ENCODE assay signal across 8 mouse cellular contexts in the genomic region with DNA sequence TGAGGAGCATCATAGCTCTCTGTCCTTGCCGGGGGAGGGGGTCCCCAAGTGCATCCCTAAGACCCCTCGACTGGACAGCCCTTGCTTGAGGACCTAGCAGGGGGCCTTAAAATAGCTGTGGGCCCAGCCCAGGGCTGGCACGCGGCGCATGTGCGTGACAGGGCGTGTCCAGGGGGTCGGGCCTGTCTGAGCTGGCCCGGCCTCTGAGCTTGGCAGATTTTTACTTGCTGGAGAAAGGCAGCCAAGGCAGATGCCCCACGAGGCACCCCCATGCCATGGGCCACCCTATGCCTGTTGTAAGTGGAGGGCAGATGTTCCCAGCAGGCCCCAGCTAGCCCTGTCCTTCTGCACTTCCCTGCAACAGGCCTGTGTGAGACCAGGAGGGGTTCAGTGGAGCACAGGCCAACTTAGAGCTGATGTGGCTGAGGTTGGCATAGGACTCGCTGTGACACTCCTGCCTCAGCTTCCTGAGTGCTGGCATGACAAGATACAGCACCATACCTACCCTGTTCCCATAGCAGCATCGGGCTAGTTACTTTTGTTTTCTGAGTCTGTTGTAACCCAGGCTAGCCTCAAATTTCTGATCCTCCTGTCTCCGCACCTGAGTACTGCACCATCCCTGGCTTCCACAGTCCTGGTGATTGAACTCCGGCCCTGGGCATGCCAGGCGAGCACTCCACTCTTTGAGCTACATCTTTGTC. TPM values are rescaled to one million over a fixed set of nuclear protein-coding genes. Genes with fewer than 3 reads are reported as not detected.
DNase-seq lines count a peak whose midpoint lies in the region; ATAC-seq and TF ChIP-seq lines count a peak whose summit lies in the region.

No protein-coding gene starts in this region.

- no peak for TF ChIP-seq CTCF in liver, adult 2 months (IDR thresholded peaks at IDR 0.05; ENCODE audit: low read depth, low read length)
- TF ChIP-seq CTCF in midbrain, postnatal 0 days (IDR thresholded peaks at IDR 0.05), result no peak

- peak overlapping the region; percentile 81 for H3K4me2 ChIP-seq in hindbrain, embryonic 15.5 days
- peak overlapping the region; percentile 85 for H3K4me2 ChIP-seq in midbrain, postnatal 0 days (ENCODE audit: low read depth, low read length, poor library complexity, severe bottlenecking)

- H3K36me3 ChIP-seq in hindbrain, embryonic 15.5 days, result no peaks in the 10 kb centered on the region
- H3K36me3 ChIP-seq in liver, adult 2 months (ENCODE audit: control insufficient read depth, insufficient read depth, low read length), result no peaks in the 10 kb centered on the region
- no peaks in the 10 kb centered on the region for H3K36me3 ChIP-seq in midbrain, postnatal 0 days (ENCODE audit: insufficient read depth, low read length)

- 0 out of 2 replicates have a peak, but pooled peaks cover 3% of the 10 kb centered on the region for H3K27me3 ChIP-seq in hindbrain, embryonic 15.5 days
- H3K27me3 ChIP-seq in liver, adult 2 months (ENCODE audit: control insufficient read depth, insufficient read depth, low read length), result no peaks in the 10 kb centered on the region
- H3K27me3 ChIP-seq in midbrain, postnatal 0 days (ENCODE audit: insufficient read depth, low read length), result no peaks in the 10 kb centered on the region

- peaks cover 8% of the 10 kb centered on the region; the same call in 1 of the 2 replicates for H3K79me2 ChIP-seq in liver, adult 2 months (ENCODE audit: control insufficient read depth, insufficient read depth, low read length)

- H3K9ac ChIP-seq in hindbrain, embryonic 15.5 days, result peak overlapping the region; percentile 38
- peak overlapping the region; percentile 95 for H3K9ac ChIP-seq in liver, adult 2 months (ENCODE audit: low read depth, low read length)
- 0 out of 2 replicates have a peak overlapping the region, but pooled peaks have one; percentile 59 for H3K9ac ChIP-seq in midbrain, postnatal 0 days (replicated peaks; ENCODE audit: low read length, poor library complexity, severe bottlenecking)

- H3K9me3 ChIP-seq in hindbrain, embryonic 15.5 days, result no peaks in the 10 kb centered on the region
- H3K9me3 ChIP-seq in midbrain, postnatal 0 days (ENCODE audit: low read length), result no peaks in the 10 kb centered on the region

- no peak for ATAC-seq in hindbrain, embryonic 15.5 days (ENCODE audit: low FRiP score, low read depth)
- no peak for ATAC-seq in midbrain, postnatal 0 days (ENCODE audit: low FRiP score)

- peak overlapping the region; percentile 45 for H3K4me3 ChIP-seq in hindbrain, embryonic 15.5 days
- H3K4me3 ChIP-seq in liver, adult 2 months (ENCODE audit: insufficient read depth, low read depth, low read length), result peak overlapping the region; percentile 76
- H3K4me3 ChIP-seq in midbrain, postnatal 0 days (ENCODE audit: low read depth, low read length), result peak overlapping the region; percentile 38

- H3K27ac ChIP-seq in hindbrain, embryonic 15.5 days (replicated peaks), result peak overlapping the region; percentile 75
- H3K27ac ChIP-seq in liver, adult 2 months (replicated peaks; ENCODE audit: insufficient read depth, low read depth, low read length), result peak overlapping the region; percentile 93
- peak overlapping the region; percentile 65; the same call in 1 of the 2 replicates for H3K27ac ChIP-seq in midbrain, postnatal 0 days (ENCODE audit: low read depth, low read length)

- 0 out of 2 replicates have a peak, but pooled peaks have one; percentile 34 for TF ChIP-seq POLR2A in liver, adult 2 months (IDR thresholded peaks at IDR 0.05; ENCODE audit: extremely low read depth, insufficient read depth, low read length)

- H3K4me1 ChIP-seq in hindbrain, embryonic 15.5 days (replicated peaks), result peaks cover 67% of the 10 kb centered on the region
- 0 out of 2 replicates have a peak, but pooled peaks cover 2% of the 10 kb centered on the region for H3K4me1 ChIP-seq in liver, adult 2 months (ENCODE audit: control insufficient read depth, insufficient read depth, low read length)
- H3K4me1 ChIP-seq in midbrain, postnatal 0 days (ENCODE audit: insufficient read depth, low read length), result peaks cover 10% of the 10 kb centered on the region

- peak; percentile 47 to 51 for DNase-seq in cerebellum, postnatal 10 days
- DNase-seq in cerebellum, postnatal 14 days, result no peak
- DNase-seq in adrenal gland, adult 2 months, result peak; percentile 94
- peak; percentile 77 for DNase-seq in gastrocnemius, postnatal 10 days
- no peak for DNase-seq in liver, adult 2 months (ENCODE audit: extremely low read depth, low read depth, low spot score)
- DNase-seq in midbrain, postnatal 0 days (ENCODE audit: low spot score), result peak; percentile 27
- no peak for DNase-seq in embryo, embryonic 10.5 days (ENCODE audit: low spot score)

- WGBS in hindbrain, embryonic 15.5 days, result 63% methylated on average over 15 of the region's 15 CpGs
- 50% methylated on average over 15 of the region's 15 CpGs for WGBS in liver, adult 2 months
- WGBS in midbrain, postnatal 0 days, result 68% methylated on average over 15 of the region's 15 CpGs

RNA-seq across cellular contexts. Expression of a gene that starts 16.7 kb away (rescaled TPM):
- total RNA-seq in adrenal gland, adult 2 months (2021), result 1 to 10 TPM; 1.1 to 1.3 TPM
- polyA plus RNA-seq in adrenal gland, adult 2 months (2012; rRNA removed), result 0.36 and 1.0 TPM in 2 replicates
- 1 to 10 TPM; 1.4 to 2.4 TPM for total RNA-seq in gastrocnemius, postnatal 10 days (2021)
- polyA plus RNA-seq in hindbrain, embryonic 15.5 days (2015; fragmentation: Nextera tagmentation; extraction: Ambion mirVana), result 8.0 and 8.7 TPM in 2 replicates
- not detected in 2 replicates for total RNA-seq in liver, adult 2 months (2014; rRNA removed)
- polyA plus RNA-seq in liver, adult 2 months (2012; rRNA removed), result not detected in 2 replicates
- total RNA-seq in midbrain, postnatal 0 days (2014; rRNA removed), result 0.27 and 4.6 TPM in 2 replicates
- 14.0 and 15.3 TPM in 2 replicates for polyA plus RNA-seq in midbrain, postnatal 0 days (2015; fragmentation: Nextera tagmentation; extraction: Ambion mirVana)

RNA-seq across cellular contexts. Expression of a gene that starts 35.2 kb away (rescaled TPM):
- 10 to 100 TPM; 31.4 to 55.6 TPM for total RNA-seq in adrenal gland, adult 2 months (2021)
- 66.3 and 76.1 TPM in 2 replicates for polyA plus RNA-seq in adrenal gland, adult 2 months (2012; rRNA removed)
- 1 to 10 TPM; 7.9 to 8.5 TPM for total RNA-seq in gastrocnemius, postnatal 10 days (2021)
- 23.3 and 24.9 TPM in 2 replicates for polyA plus RNA-seq in hindbrain, embryonic 15.5 days (2015; fragmentation: Nextera tagmentation; extraction: Ambion mirVana)
- 2.8 and 3.7 TPM in 2 replicates for total RNA-seq in liver, adult 2 months (2014; rRNA removed)
- 6.9 and 8.4 TPM in 2 replicates for polyA plus RNA-seq in liver, adult 2 months (2012; rRNA removed)
- 37.7 and 41.8 TPM in 2 replicates for total RNA-seq in midbrain, postnatal 0 days (2014; rRNA removed)
- polyA plus RNA-seq in midbrain, postnatal 0 days (2015; fragmentation: Nextera tagmentation; extraction: Ambion mirVana), result 11.8 and 11.9 TPM in 2 replicates

RNA-seq across cellular contexts. Expression of a gene that starts 47.8 kb away (rescaled TPM):
- 100 to 1,000 TPM; 268 to 291 TPM for total RNA-seq in adrenal gland, adult 2 months (2021)
- polyA plus RNA-seq in adrenal gland, adult 2 months (2012; rRNA removed), result 58.8 and 67.3 TPM in 2 replicates
- 100 to 1,000 TPM; 180 to 184 TPM for total RNA-seq in gastrocnemius, postnatal 10 days (2021)
- polyA plus RNA-seq in hindbrain, embryonic 15.5 days (2015; fragmentation: Nextera tagmentation; extraction: Ambion mirVana), result 245 and 260 TPM in 2 replicates
- 103 and 115 TPM in 2 replicates for total RNA-seq in liver, adult 2 months (2014; rRNA removed)
- 99.3 and 105 TPM in 2 replicates for polyA plus RNA-seq in liver, adult 2 months (2012; rRNA removed)
- total RNA-seq in midbrain, postnatal 0 days (2014; rRNA removed), result 110 and 143 TPM in 2 replicates
- 274 and 297 TPM in 2 replicates for polyA plus RNA-seq in midbrain, postnatal 0 days (2015; fragmentation: Nextera tagmentation; extraction: Ambion mirVana)

RNA-seq across cellular contexts. Expression of a gene that starts 53.9 kb away (rescaled TPM):
- total RNA-seq in adrenal gland, adult 2 months (2021), result under 1 TPM; 0.17 to 0.35 TPM
- polyA plus RNA-seq in adrenal gland, adult 2 months (2012; rRNA removed), result 0.44 and 0.48 TPM in 2 replicates
- total RNA-seq in gastrocnemius, postnatal 10 days (2021), result under 1 TPM; 0.32 to 0.54 TPM
- polyA plus RNA-seq in hindbrain, embryonic 15.5 days (2015; fragmentation: Nextera tagmentation; extraction: Ambion mirVana), result 2.3 and 2.8 TPM in 2 replicates
- not detected in 2 replicates for total RNA-seq in liver, adult 2 months (2014; rRNA removed)
- polyA plus RNA-seq in liver, adult 2 months (2012; rRNA removed), result 0.07 and 0.11 TPM in 2 replicates
- 5.6 and 5.7 TPM in 2 replicates for total RNA-seq in midbrain, postnatal 0 days (2014; rRNA removed)
- polyA plus RNA-seq in midbrain, postnatal 0 days (2015; fragmentation: Nextera tagmentation; extraction: Ambion mirVana), result 2.2 and 2.4 TPM in 2 replicates

RNA-seq across cellular contexts. Expression of a gene that starts 54.0 kb away (rescaled TPM):
- 10 to 100 TPM; 28.5 to 39.0 TPM for total RNA-seq in adrenal gland, adult 2 months (2021)
- 35.8 and 37.1 TPM in 2 replicates for polyA plus RNA-seq in adrenal gland, adult 2 months (2012; rRNA removed)
- total RNA-seq in gastrocnemius, postnatal 10 days (2021), result 10 to 100 TPM; 12.5 to 13.9 TPM
- polyA plus RNA-seq in hindbrain, embryonic 15.5 days (2015; fragmentation: Nextera tagmentation; extraction: Ambion mirVana), result 41.5 and 47.1 TPM in 2 replicates
- total RNA-seq in liver, adult 2 months (2014; rRNA removed), result 4.0 and 5.6 TPM in 2 replicates
- 10.4 and 10.6 TPM in 2 replicates for polyA plus RNA-seq in liver, adult 2 months (2012; rRNA removed)
- 86.1 and 101 TPM in 2 replicates for total RNA-seq in midbrain, postnatal 0 days (2014; rRNA removed)
- polyA plus RNA-seq in midbrain, postnatal 0 days (2015; fragmentation: Nextera tagmentation; extraction: Ambion mirVana), result 65.9 and 70.7 TPM in 2 replicates

Comparison
In these comparisons a context has a peak if more than half of its experiments do, and no peak if none do; other contexts are left out.
1. DNase-seq: peak in cerebellum, postnatal 10 days (2 of 2), adrenal gland, adult 2 months (single experiment), gastrocnemius, postnatal 10 days (single experiment) and midbrain, postnatal 0 days (single experiment); none in cerebellum, postnatal 14 days (0 of 2), liver, adult 2 months (single experiment) and embryo, embryonic 10.5 days (single experiment).
2. H3K9ac ChIP-seq: peak in every context shown above with its lines; median percentile 95 in liver, adult 2 months; 59 in midbrain, postnatal 0 days; 38 in hindbrain, embryonic 15.5 days.
3. Peak in every context shown above with its lines, with median percentiles within 50 percentile points of each other: H3K27ac ChIP-seq and H3K4me3 ChIP-seq.